Mouse (Mus musculus): ENCODE measurements around the gene Snx6. TPM values are rescaled to one million over a fixed set of nuclear protein-coding genes. Genes with fewer than 3 reads are reported as not detected.

Snx6 gene
- polyA plus RNA-seq, 1 experiment from 2014 or later, result 145 TPM

DNA sequence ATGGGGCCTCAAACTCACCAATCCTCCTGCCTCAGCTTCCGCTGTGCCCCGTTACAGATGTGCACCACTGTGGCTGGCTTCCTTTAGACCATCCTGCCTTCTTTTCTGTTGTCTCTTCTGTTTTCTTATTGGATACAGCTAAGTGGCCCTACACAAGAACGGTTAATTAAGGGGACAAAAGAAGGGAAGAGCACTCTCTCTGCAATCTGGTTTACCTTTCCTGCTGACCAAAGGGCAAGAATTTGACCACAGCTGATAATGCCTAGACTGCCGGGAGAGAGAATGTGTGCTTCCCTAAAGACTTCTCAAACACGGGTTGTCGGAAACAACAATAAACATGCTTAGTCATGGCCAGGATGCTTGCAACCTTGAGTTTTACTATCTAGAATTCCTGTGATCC lies 12.0 kb upstream of the Snx6 start:
- Histone ChIP-seq H3K4me3 (ENCODE audit: low read depth, low read length) (no peak overlapping the region), H3K36me3 (ENCODE audit: control insufficient read depth, insufficient read depth, low read length) (no peaks in the 10 kb centered on the region), H3K27me3 (ENCODE audit: control insufficient read depth, insufficient read depth, low read depth, low read length) (no peaks in the 10 kb centered on the region), H3K4me1 (ENCODE audit: control insufficient read depth, insufficient read depth, low read length) (no peaks in the 10 kb centered on the region), H3K4me2 (ENCODE audit: low read length) (no peak overlapping the region), H3K27ac (ENCODE audit: low read length) (no peak overlapping the region), H3K9me3 (replicated peaks; ENCODE audit: control insufficient read depth, low read length, poor library complexity, severe bottlenecking) (no peaks in the 10 kb centered on the region), H3K9ac (ENCODE audit: low read depth, low read length) (no peak overlapping the region)
- WGBS, result 69% methylated on average over 6 of the region's 6 CpGs
- no peak for ATAC-seq

DNA sequence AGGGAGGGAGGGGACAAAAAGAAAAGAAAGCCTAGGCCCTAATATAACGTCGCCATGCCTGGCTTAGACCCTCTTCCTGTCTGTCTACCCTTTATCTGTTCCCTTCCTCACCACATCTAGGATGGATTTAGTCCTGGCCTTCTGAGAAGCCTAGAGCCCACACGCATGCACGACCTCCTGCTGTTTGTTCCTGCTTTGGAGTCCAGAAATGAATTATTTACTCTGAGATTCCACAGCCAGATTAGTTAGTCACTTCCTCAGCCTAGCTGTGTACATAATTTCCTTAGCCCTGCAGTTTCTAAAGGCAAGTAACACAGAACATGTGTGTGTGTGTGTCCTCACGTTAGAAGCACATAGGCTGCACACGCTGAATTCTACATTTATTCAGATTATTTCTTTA lies 10.6 kb upstream of the Snx6 start:
- no peak overlapping the region for H3K9ac ChIP-seq (ENCODE audit: low read depth, low read length)
- ATAC-seq, result no peak
- no peak overlapping the region for H3K4me3 ChIP-seq (ENCODE audit: low read depth, low read length)
- no peaks in the 10 kb centered on the region for H3K9me3 ChIP-seq (replicated peaks; ENCODE audit: control insufficient read depth, low read length, poor library complexity, severe bottlenecking)
- no peaks in the 10 kb centered on the region for H3K27me3 ChIP-seq (ENCODE audit: control insufficient read depth, insufficient read depth, low read depth, low read length)
- no peaks in the 10 kb centered on the region for H3K4me1 ChIP-seq (ENCODE audit: control insufficient read depth, insufficient read depth, low read length)
- no peak overlapping the region for H3K4me2 ChIP-seq (ENCODE audit: low read length)
- H3K36me3 ChIP-seq (ENCODE audit: control insufficient read depth, insufficient read depth, low read length), result no peaks in the 10 kb centered on the region
- WGBS, result 64% methylated on average over 6 of the region's 6 CpGs
- no peak overlapping the region for H3K27ac ChIP-seq (ENCODE audit: low read length)

DNA sequence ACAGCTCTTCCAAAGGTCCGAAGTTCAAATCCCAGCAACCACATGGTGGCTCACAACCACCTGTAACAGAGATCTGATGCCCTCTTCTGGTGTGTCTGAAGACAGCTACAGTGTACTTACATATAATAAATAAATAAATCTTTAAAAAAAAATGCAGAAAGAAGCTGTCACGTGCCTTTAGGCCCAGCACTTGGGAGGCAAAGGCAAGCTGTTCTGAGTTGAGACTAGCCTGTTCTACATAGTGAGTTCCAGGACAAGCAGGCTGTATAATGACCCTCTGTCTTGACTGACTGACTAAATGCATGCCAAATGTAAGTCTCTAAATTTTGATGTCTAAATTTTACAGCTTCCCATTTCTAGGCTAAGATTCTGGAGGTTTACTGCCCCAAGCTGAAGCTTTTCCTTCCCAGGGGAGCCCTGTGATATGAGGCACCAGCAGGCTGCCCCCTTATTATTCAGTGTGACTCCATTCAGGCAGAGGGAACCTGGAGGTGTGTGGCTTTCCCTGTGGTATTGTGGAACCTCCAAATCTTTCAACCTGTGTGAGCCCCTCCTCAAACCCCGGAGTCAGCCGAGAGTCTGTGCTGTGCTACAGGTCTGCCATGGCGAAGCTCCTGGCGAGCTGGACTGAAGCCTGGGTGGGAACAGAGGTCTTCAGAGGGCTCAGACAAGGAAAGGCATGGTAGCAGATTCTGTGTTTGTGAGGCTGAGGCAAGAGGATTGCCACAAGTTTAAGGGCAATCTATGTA lies 9.9 kb upstream of the Snx6 start:
- H3K36me3 ChIP-seq (ENCODE audit: control insufficient read depth, insufficient read depth, low read length), result no peaks in the 10 kb centered on the region
- H3K4me3 ChIP-seq (ENCODE audit: low read depth, low read length), result no peak overlapping the region

DNA sequence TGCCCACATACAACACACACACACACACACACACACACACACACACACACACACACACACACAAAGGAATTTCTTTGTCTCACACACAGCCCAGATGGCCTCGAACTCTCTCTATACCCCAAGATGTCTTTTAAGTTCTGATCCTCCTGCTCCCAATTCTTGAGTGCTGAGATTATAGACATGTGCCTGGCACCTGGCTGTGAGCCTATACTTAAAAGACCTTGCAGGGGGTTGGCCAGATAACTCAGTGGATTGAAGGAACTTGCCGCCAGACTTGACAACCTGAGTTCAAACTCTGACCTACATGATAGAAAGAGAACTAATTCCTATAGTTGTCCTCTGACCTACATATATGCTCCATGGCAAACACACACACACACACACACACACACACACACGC lies 8.0 kb upstream of the Snx6 start:
- Histone ChIP-seq H3K27ac (ENCODE audit: low read length) (no peak overlapping the region), H3K27me3 (ENCODE audit: control insufficient read depth, insufficient read depth, low read depth, low read length) (no peaks in the 10 kb centered on the region), H3K4me3 (ENCODE audit: low read depth, low read length) (no peak overlapping the region), H3K36me3 (ENCODE audit: control insufficient read depth, insufficient read depth, low read length) (no peaks in the 10 kb centered on the region), H3K4me1 (ENCODE audit: control insufficient read depth, insufficient read depth, low read length) (no peaks in the 10 kb centered on the region), H3K4me2 (ENCODE audit: low read length) (no peak overlapping the region), H3K9me3 (replicated peaks; ENCODE audit: control insufficient read depth, low read length, poor library complexity, severe bottlenecking) (no peaks in the 10 kb centered on the region), H3K9ac (ENCODE audit: low read depth, low read length) (no peak overlapping the region)
- ATAC-seq, result no peak
- 81% methylated on average over 3 of the region's 3 CpGs for WGBS

More for the DNA sequence above, 9.9 kb upstream of the Snx6 start:
- H3K4me1 ChIP-seq (ENCODE audit: control insufficient read depth, insufficient read depth, low read length), result no peaks in the 10 kb centered on the region
- no peak for ATAC-seq
- H3K4me2 ChIP-seq (ENCODE audit: low read length), result no peak overlapping the region
- H3K27me3 ChIP-seq (ENCODE audit: control insufficient read depth, insufficient read depth, low read depth, low read length), result no peaks in the 10 kb centered on the region
- no peak overlapping the region for H3K27ac ChIP-seq (ENCODE audit: low read length)
- WGBS, result 81% methylated on average over 6 of the region's 6 CpGs
- H3K9me3 ChIP-seq (replicated peaks; ENCODE audit: control insufficient read depth, low read length, poor library complexity, severe bottlenecking), result no peaks in the 10 kb centered on the region
- H3K9ac ChIP-seq (ENCODE audit: low read depth, low read length), result no peak overlapping the region

DNA sequence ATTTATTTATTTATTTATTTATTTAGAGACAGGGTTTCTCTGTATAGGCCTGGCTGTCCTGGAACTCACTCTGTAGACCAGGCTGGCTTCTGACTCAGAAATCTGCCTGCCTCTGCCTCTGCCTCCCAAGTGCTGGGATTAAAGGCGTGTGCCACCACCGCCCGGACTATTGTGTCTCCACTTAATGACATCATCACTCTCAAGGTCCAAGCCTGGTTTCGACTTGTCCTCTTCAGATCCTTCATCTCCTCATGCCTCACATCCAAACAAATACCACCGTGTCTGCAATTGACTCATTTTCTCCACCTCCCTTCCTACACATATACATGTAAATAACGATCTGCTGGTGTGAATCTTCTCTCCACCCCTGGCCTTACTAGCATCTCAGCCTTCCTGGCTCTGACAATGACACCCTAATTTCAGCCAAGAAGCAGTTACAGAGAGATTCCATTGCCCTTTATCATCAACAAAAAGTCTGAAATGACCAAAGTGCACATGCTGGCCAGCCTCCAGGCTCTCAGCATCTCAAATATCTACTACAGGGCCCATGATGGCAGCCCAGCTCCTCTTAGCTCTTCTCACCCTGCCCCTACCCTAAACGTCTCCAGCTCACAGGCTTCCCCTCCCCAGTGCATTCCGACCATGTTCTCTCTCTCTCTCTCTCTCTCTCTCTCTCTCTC lies 1.2 kb upstream of the Snx6 start:
- ATAC-seq, result no peak
- WGBS, result 89% methylated on average over 8 of the region's 8 CpGs
- Histone ChIP-seq H3K36me3 (ENCODE audit: control insufficient read depth, insufficient read depth, low read length) (no peaks in the 10 kb centered on the region), H3K4me1 (ENCODE audit: control insufficient read depth, insufficient read depth, low read length) (peaks cover 15% of the 10 kb centered on the region), H3K27me3 (ENCODE audit: control insufficient read depth, insufficient read depth, low read depth, low read length) (no peaks in the 10 kb centered on the region), H3K4me3 (ENCODE audit: low read depth, low read length) (no peak overlapping the region), H3K9me3 (replicated peaks; ENCODE audit: control insufficient read depth, low read length, poor library complexity, severe bottlenecking) (no peaks in the 10 kb centered on the region), H3K9ac (ENCODE audit: low read depth, low read length) (no peak overlapping the region), H3K27ac (ENCODE audit: low read length) (no peak overlapping the region), H3K4me2 (ENCODE audit: low read length) (no peak overlapping the region)

DNA sequence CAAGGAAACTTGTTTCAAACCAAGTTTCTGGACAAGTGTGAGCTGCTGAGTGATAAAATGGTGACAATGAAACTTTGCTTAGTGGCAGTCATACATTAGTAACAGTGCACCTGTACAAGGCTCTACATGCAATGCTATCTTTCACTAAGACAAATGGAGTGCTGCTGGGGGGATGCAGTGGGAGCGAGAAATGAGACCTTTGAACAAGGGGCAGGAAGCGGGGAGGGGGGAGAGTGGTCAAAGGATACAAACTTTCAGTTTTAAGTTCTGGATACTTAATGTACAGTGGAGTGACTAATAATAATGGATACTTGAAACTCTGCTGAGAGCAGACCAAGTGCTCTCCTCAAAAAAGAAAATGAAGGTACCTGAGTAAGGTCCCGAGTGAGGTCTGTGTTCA lies 1.1 kb downstream of the Snx6 start:
- H3K36me3 ChIP-seq (ENCODE audit: control insufficient read depth, insufficient read depth, low read length), result no peaks in the 10 kb centered on the region
- H3K4me3 ChIP-seq (ENCODE audit: low read depth, low read length), result peak overlapping the region; percentile 56
- no peak overlapping the region for H3K27ac ChIP-seq (ENCODE audit: low read length)
- H3K4me2 ChIP-seq (ENCODE audit: low read length), result peak overlapping the region; percentile 69
- no peaks in the 10 kb centered on the region for H3K9me3 ChIP-seq (replicated peaks; ENCODE audit: control insufficient read depth, low read length, poor library complexity, severe bottlenecking)
- no peak for ATAC-seq
- WGBS, result 33% methylated on average over 3 of the region's 3 CpGs
- peaks cover 25% of the 10 kb centered on the region for H3K4me1 ChIP-seq (ENCODE audit: control insufficient read depth, insufficient read depth, low read length)
- H3K27me3 ChIP-seq (ENCODE audit: control insufficient read depth, insufficient read depth, low read depth, low read length), result no peaks in the 10 kb centered on the region
- peak overlapping the region; percentile 87 for H3K9ac ChIP-seq (ENCODE audit: low read depth, low read length)

DNA sequence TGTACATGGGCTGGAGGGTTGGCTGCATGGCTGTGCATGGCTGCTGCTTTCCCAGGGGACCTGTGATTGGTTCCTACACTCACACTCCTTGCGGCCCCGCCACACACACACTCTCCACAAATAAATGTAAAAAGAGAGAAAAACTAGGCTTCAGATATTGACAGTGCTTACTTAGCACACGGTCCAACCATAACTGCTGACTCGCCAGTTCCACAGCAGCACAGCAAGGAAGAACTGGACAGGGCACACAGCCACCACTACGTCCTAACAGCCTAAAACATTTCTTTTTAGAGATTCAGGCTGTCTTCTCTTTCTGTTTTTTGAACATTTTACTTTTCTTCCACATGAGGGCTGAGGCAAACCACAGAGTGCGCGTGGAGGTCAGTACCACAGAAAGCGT lies 4.0 kb downstream of the Snx6 start:
- WGBS, result 87% methylated on average over 8 of the region's 8 CpGs
- Histone ChIP-seq H3K27ac (ENCODE audit: low read length) (no peak overlapping the region), H3K9me3 (replicated peaks; ENCODE audit: control insufficient read depth, low read length, poor library complexity, severe bottlenecking) (no peaks in the 10 kb centered on the region), H3K9ac (ENCODE audit: low read depth, low read length) (no peak overlapping the region), H3K36me3 (ENCODE audit: control insufficient read depth, insufficient read depth, low read length) (no peaks in the 10 kb centered on the region), H3K4me1 (ENCODE audit: control insufficient read depth, insufficient read depth, low read length) (peaks cover 29% of the 10 kb centered on the region), H3K4me3 (ENCODE audit: low read depth, low read length) (no peak overlapping the region), H3K27me3 (ENCODE audit: control insufficient read depth, insufficient read depth, low read depth, low read length) (no peaks in the 10 kb centered on the region), H3K4me2 (ENCODE audit: low read length) (no peak overlapping the region)
- ATAC-seq, result no peak

DNA sequence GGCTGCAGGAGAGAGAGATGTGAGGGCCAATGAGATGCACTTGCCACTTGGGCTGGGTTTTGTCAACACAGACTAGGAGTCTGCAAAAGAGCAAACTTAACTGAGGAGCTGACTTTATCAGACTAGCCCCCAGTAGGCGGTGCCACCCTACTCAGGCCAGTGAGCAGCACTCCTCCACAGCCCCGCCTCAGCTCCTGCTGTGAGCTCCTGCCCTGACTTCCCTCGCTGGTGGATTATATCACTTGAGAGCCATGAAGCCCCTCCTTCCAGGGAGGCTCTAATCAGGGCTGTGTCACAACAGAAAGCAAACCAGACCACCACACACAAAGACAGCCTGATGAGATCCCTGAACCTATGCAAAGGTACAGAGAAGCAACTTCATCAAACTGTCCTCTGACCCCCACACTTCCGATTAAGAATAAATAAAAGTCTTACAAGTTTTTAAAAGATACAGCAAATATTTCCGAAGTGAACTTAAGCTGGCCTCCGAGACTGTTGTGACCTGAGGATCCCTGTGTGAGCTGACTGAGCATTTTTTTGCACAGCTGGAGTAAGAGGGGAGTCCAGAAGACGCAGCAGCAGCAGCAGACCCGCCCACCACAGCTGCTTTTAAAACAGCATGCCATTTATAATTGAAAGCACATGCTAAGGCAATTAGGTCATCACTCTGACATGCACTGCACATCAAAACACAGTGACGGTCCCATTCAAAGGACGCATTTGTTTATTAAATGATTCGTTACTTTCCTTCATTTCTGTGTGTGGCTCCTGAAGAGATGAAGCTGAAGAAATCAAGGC lies 6.0 kb downstream of the Snx6 start:
- peaks cover 26% of the 10 kb centered on the region for H3K4me1 ChIP-seq (ENCODE audit: control insufficient read depth, insufficient read depth, low read length)
- H3K9me3 ChIP-seq (replicated peaks; ENCODE audit: control insufficient read depth, low read length, poor library complexity, severe bottlenecking), result no peaks in the 10 kb centered on the region
- H3K9ac ChIP-seq (ENCODE audit: low read depth, low read length), result no peak overlapping the region
- no peak overlapping the region for H3K4me2 ChIP-seq (ENCODE audit: low read length)
- ATAC-seq, result no peak
- 17% methylated on average over 11 of the region's 11 CpGs for WGBS
- no peak overlapping the region for H3K4me3 ChIP-seq (ENCODE audit: low read depth, low read length)
- no peaks in the 10 kb centered on the region for H3K36me3 ChIP-seq (ENCODE audit: control insufficient read depth, insufficient read depth, low read length)
- H3K27me3 ChIP-seq (ENCODE audit: control insufficient read depth, insufficient read depth, low read depth, low read length), result no peaks in the 10 kb centered on the region
- H3K27ac ChIP-seq (ENCODE audit: low read length), result no peak overlapping the region

DNA sequence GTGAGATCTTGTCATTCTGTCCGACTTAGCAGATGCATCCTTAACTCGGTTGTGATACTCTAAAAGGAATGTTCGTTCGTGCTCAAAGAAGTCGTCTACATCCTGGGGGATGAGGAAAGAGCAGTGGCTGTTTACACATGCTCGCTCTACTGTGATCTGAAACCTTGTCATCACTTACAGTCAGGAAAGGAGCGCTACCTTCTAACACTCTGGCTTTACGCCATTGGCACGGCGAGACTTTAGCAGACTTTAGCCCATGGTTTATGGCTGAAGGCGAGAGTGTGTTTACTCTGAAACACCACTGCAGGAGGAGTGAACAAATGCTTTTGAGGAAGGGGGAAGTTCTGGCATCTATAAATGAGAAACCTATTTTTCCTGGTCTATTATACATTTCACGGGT lies 31.9 kb downstream of the Snx6 start:
- no peak overlapping the region for H3K4me2 ChIP-seq (ENCODE audit: low read length)
- H3K4me1 ChIP-seq (ENCODE audit: control insufficient read depth, insufficient read depth, low read length), result no peaks in the 10 kb centered on the region
- H3K9ac ChIP-seq (ENCODE audit: low read depth, low read length), result no peak overlapping the region
- no peak overlapping the region for H3K4me3 ChIP-seq (ENCODE audit: low read depth, low read length)
- peaks cover 55% of the 10 kb centered on the region for H3K36me3 ChIP-seq (ENCODE audit: control insufficient read depth, insufficient read depth, low read length)
- no peaks in the 10 kb centered on the region for H3K27me3 ChIP-seq (ENCODE audit: control insufficient read depth, insufficient read depth, low read depth, low read length)
- ATAC-seq, result no peak
- WGBS, result 92% methylated on average over 12 of the region's 12 CpGs
- H3K9me3 ChIP-seq (replicated peaks; ENCODE audit: control insufficient read depth, low read length, poor library complexity, severe bottlenecking), result no peaks in the 10 kb centered on the region
- no peak overlapping the region for H3K27ac ChIP-seq (ENCODE audit: low read length)
